Mouse (Mus musculus) E14TG2a.4 (cell line): ENCODE results near the gene Fbxl7.

Experiments used
- CTCF ChIP-seq: conservative IDR thresholded peaks from 2 replicates; pipeline ENCODE4 v1.5.1; 2014; ENCODE audit warnings: low read length
- NANOG ChIP-seq: IDR thresholded peaks from 2 replicates; pipeline ENCODE4 v1.6.1; 2014; ENCODE audit warnings: borderline replicate concordance, low read length, mixed read lengths
- POU5F1 ChIP-seq: IDR thresholded peaks from 2 replicates; pipeline ENCODE4 v1.6.1; 2014; ENCODE audit warnings: low read length, borderline replicate concordance

DNA sequence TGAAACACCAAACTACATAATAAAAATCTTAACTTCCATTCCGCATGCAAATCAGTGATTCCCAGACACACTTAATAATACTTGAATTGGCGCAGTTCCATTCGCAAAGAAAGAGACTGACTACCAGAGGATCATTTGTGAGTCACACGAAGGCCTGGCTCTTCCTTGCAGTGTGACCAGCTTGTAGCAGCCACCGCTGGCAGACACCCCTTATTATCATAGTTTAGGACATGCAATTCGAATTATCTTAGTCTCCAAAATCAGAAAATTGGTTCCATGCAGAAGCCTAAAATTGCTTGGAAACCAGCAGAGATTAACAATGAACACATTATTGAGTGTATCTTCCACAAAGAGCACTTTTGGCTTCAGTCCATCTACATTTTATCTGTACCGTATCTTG, 183.1 kb downstream of the Fbxl7 start:
- TF ChIP-seq CTCF = no peak
- no peak for TF ChIP-seq NANOG
- no peak for TF ChIP-seq POU5F1
